Mouse (Mus musculus) erythroid progenitor cell, adult 5-6 weeks (primary cell): Measurements from ENCODE around the gene Haao. TPM values are rescaled to one million over a fixed set of nuclear protein-coding genes. Genes with fewer than 3 reads are reported as not detected.
"Not testable (repeated sequence)": the region's sequence is repeated elsewhere in the genome, so short reads cannot be mapped to it uniquely, and the experiment has no call there.

Source experiments
- ATAC-seq: replicated peaks from 2 replicates; pipeline ENCODE4 v1.8.0; 2016; ENCODE audit warnings: moderate number of reproducible peaks, mild to moderate bottlenecking, moderate TSS enrichment, inconsistent platforms; ENCODE audit not compliant: poor library complexity, low FRiP score, severe bottlenecking
- total RNA-seq, 2 experiments: library from RNA; stranded (forward) in 1 of 2; stranded (reverse) in 1 of 2; fragments of 150-400 nt in 1 of 2; fragments of 186-747, 209-891 nt in 1 of 2; gene quantifications; 2 replicates each; pipeline versions ENCODE4 v1.2.3 to v1.2.4; 2015 to 2017; ENCODE audit warnings: low replicate concordance in 2 of 2

Haao gene
- total RNA-seq, 2 experiments from 2014 or later, result 3.0 to 6.3 TPM

GRCm38 (mm10) chr17:83871354-83871753 lies 23.6 kb upstream of the Haao start:
- no peak for ATAC-seq

GRCm38 (mm10) chr17:83870385-83870784 lies 22.6 kb upstream of the Haao start:
- ATAC-seq, result no peak

- ATAC-seq, result no peak
Observed at GRCm38 (mm10) chr17:83866582-83866981, 18.8 kb upstream of the Haao start.

- ATAC-seq, result no peak
Observed at GRCm38 (mm10) chr17:83865366-83865765, 17.6 kb upstream of the Haao start.

GRCm38 (mm10) chr17:83862134-83862881 lies 14.5 kb upstream of the Haao start:
- ATAC-seq, result peak; percentile 56

GRCm38 (mm10) chr17:83861444-83862133 lies 13.8 kb upstream of the Haao start:
- ATAC-seq, result peak; percentile 82

- ATAC-seq, result not testable (repeated sequence)
Observed at GRCm38 (mm10) chr17:83860968-83861367, 13.2 kb upstream of the Haao start.

- ATAC-seq, result no peak
Observed at GRCm38 (mm10) chr17:83860224-83860623, 12.5 kb upstream of the Haao start.

GRCm38 (mm10) chr17:83859639-83860038 lies 11.9 kb upstream of the Haao start:
- ATAC-seq, result no peak

GRCm38 (mm10) chr17:83858413-83858812 lies 10.7 kb upstream of the Haao start:
- ATAC-seq, result peak; percentile 66

- peak; percentile 65 for ATAC-seq
Observed at GRCm38 (mm10) chr17:83854284-83854918, 6.6 kb upstream of the Haao start.

- no peak for ATAC-seq
Observed at GRCm38 (mm10) chr17:83853831-83854230, 6.1 kb upstream of the Haao start.

- no peak for ATAC-seq
Observed at GRCm38 (mm10) chr17:83850864-83851263, 3.1 kb upstream of the Haao start.

- ATAC-seq, result peak; percentile 73
Observed at GRCm38 (mm10) chr17:83850458-83850857, 2.7 kb upstream of the Haao start.

- ATAC-seq, result no peak
Observed at GRCm38 (mm10) chr17:83849717-83850116, 2.0 kb upstream of the Haao start.

- no peak for ATAC-seq
Observed at GRCm38 (mm10) chr17:83849081-83849675, 1.4 kb upstream of the Haao start.

- ATAC-seq, result no peak
Observed at GRCm38 (mm10) chr17:83848482-83848881, 719 bp upstream of the Haao start.

- ATAC-seq, result no peak
Observed at GRCm38 (mm10) chr17:83847100-83847499, 663 bp downstream of the Haao start.

- ATAC-seq, result no peak
Observed at GRCm38 (mm10) chr17:83846301-83847021, 1.3 kb downstream of the Haao start.

- ATAC-seq, result no peak
Observed at GRCm38 (mm10) chr17:83845538-83845937, 2.2 kb downstream of the Haao start.
